9 mouse cellular contexts compared by ENCODE assay signal in genomic region chr10:66928211-66928990, GRCm38 (mm10).
A peak's percentile ranks its signal among the peaks of the same experiment; 100 is the strongest.
DNase-seq lines count a peak whose midpoint lies in the region; ATAC-seq and TF ChIP-seq lines count a peak whose summit lies in the region.
"Had no signal": no experiment of that assay in that cellular context is flagged by ENCODE, and none has a peak within 500 bp of the region (broad histone marks: within the 10 kb centered on the region; RNA-seq: fewer than 3 reads in every experiment).

No protein-coding gene starts in this region.

- 74% methylated on average over 6 of the region's 6 CpGs for WGBS in kidney, embryonic 15.5 days
- 57% methylated on average over 6 of the region's 6 CpGs for WGBS in liver, embryonic 11.5 days
- WGBS in forebrain, embryonic 16.5 days, result 77% methylated on average over 6 of the region's 6 CpGs

- ATAC-seq in kidney, embryonic 15.5 days (replicated peaks; ENCODE audit: low FRiP score), result no peak; the same call in 1 of the 2 replicates
- peak; percentile 58 for ATAC-seq in liver, embryonic 11.5 days (replicated peaks; ENCODE audit: low FRiP score)
- no peak for ATAC-seq in forebrain, embryonic 16.5 days

- TF ChIP-seq POLR2A in bone marrow macrophage, adult 2 months (IDR thresholded peaks at IDR 0.05; ENCODE audit: borderline replicate concordance, low read depth, low read length), result no peak

- no peak overlapping the region for H3K4me2 ChIP-seq in kidney, embryonic 15.5 days
- no peak overlapping the region for H3K4me2 ChIP-seq in liver, embryonic 11.5 days
- no peak overlapping the region for H3K4me2 ChIP-seq in forebrain, embryonic 16.5 days (ENCODE audit: low read length)

- 0 out of 2 replicates have a peak, but pooled peaks cover 5% of the 10 kb centered on the region for H3K4me1 ChIP-seq in kidney, embryonic 15.5 days
- H3K4me1 ChIP-seq in bone marrow macrophage, adult 2 months (ENCODE audit: control insufficient read depth, insufficient read depth, low read length), result peaks cover 46% of the 10 kb centered on the region
- no peaks in the 10 kb centered on the region for H3K4me1 ChIP-seq in liver, embryonic 11.5 days (replicated peaks; ENCODE audit: control insufficient read depth, insufficient read depth, low read length)
- peaks cover 6% of the 10 kb centered on the region for H3K4me1 ChIP-seq in forebrain, embryonic 16.5 days (replicated peaks; ENCODE audit: control insufficient read depth, insufficient read depth, low read length)

- H3K9me3 ChIP-seq in kidney, embryonic 15.5 days (replicated peaks), result no peaks in the 10 kb centered on the region
- no peaks in the 10 kb centered on the region for H3K9me3 ChIP-seq in liver, embryonic 11.5 days (ENCODE audit: control insufficient read depth, low read length)
- H3K9me3 ChIP-seq in forebrain, embryonic 16.5 days (ENCODE audit: control insufficient read depth, low read length), result no peaks in the 10 kb centered on the region

- H3K27ac ChIP-seq in kidney, embryonic 15.5 days, result no peak overlapping the region
- H3K27ac ChIP-seq in bone marrow macrophage, adult 2 months (ENCODE audit: insufficient read depth, low read depth, low read length), result peak overlapping the region; percentile 74
- H3K27ac ChIP-seq in liver, embryonic 11.5 days (ENCODE audit: low read depth, low read length), result no peak overlapping the region; the same call in 1 of the 2 replicates
- no peak overlapping the region for H3K27ac ChIP-seq in forebrain, embryonic 16.5 days (ENCODE audit: low read length)
- H3K27ac ChIP-seq: left cerebral cortex, adult 2 months had no signal

- H3K4me3 ChIP-seq in kidney, embryonic 15.5 days (replicated peaks), result no peak overlapping the region
- H3K4me3 ChIP-seq in bone marrow macrophage, adult 2 months (ENCODE audit: insufficient read depth, low read length), result no peak overlapping the region
- no peak overlapping the region for H3K4me3 ChIP-seq in liver, embryonic 11.5 days (ENCODE audit: low read depth, low read length)
- no peak overlapping the region for H3K4me3 ChIP-seq in forebrain, embryonic 16.5 days (replicated peaks; ENCODE audit: low read length)
- H3K4me3 ChIP-seq: left cerebral cortex, adult 2 months had no signal

- TF ChIP-seq CTCF in bone marrow macrophage, adult 2 months (IDR thresholded peaks at IDR 0.05; ENCODE audit: low read depth, low read length), result no peak

- DNase-seq in kidney, postnatal 14 days, result peak; percentile 14
- no peak for DNase-seq in liver, embryonic 11.5 days (ENCODE audit: low spot score)
- peak; percentile 76 for DNase-seq in skeletal muscle tissue, adult 2 months (ENCODE audit: low read depth, low spot score)
- DNase-seq in right cerebral cortex, postnatal 25 days, result no peak
- DNase-seq in ovary, postnatal 14 days (ENCODE audit: low spot score), result no peak

- no peaks in the 10 kb centered on the region for H3K27me3 ChIP-seq in kidney, embryonic 15.5 days
- peaks cover 3% of the 10 kb centered on the region; the same call in 1 of the 2 replicates for H3K27me3 ChIP-seq in liver, embryonic 11.5 days (replicated peaks; ENCODE audit: control insufficient read depth, insufficient read depth, low read length)
- no peaks in the 10 kb centered on the region for H3K27me3 ChIP-seq in forebrain, embryonic 16.5 days (replicated peaks; ENCODE audit: control insufficient read depth, insufficient read depth, low read length)

- no peaks in the 10 kb centered on the region for H3K36me3 ChIP-seq in kidney, embryonic 15.5 days
- no peaks in the 10 kb centered on the region for H3K36me3 ChIP-seq in liver, embryonic 11.5 days (ENCODE audit: control insufficient read depth, insufficient read depth, low read length)
- no peaks in the 10 kb centered on the region for H3K36me3 ChIP-seq in forebrain, embryonic 16.5 days (ENCODE audit: control insufficient read depth, insufficient read depth)

- no peak overlapping the region for H3K9ac ChIP-seq in kidney, embryonic 15.5 days
- H3K9ac ChIP-seq in liver, embryonic 11.5 days (ENCODE audit: low read depth, low read length), result no peak overlapping the region
- H3K9ac ChIP-seq in forebrain, embryonic 16.5 days (replicated peaks; ENCODE audit: low read depth, low read length), result no peak overlapping the region

Comparison
In these comparisons a context has a peak if more than half of its experiments do, and no peak if none do; other contexts are left out.
1. DNase-seq: peak in kidney, postnatal 14 days (single experiment) and skeletal muscle tissue, adult 2 months (single experiment); none in liver, embryonic 11.5 days (single experiment), right cerebral cortex, postnatal 25 days (single experiment) and ovary, postnatal 14 days (single experiment).